Comparison of ENCODE assay signal across 29 mouse cellular contexts in the genomic region with DNA sequence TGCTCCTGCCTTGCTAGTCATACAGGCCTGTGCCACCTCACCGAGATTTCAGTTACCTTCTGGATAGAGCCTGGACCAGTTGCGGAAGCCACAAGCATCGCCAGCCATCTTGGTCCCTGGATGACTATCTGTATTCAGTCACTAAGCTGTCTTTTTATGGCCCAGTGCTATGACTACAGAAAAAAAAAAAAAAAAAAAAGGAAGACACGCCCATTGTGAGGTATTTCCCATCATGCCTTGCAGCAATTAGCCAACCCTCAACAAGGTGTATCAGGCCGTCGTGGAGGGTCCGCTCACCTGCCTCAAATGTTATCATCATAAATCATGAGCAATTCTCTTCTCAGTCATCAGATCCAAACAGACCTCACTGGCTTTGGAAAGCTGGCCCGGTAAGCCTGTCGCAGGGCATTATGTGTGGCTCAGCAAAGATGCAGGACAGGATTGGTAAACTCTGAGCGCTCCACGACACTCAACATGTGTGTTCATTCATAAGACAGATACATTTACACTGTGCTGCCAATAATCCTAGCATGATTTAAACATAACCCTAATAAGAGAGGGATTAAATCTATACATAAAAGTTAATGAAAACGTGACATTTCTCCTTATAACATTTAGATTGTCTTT. TPM values are rescaled to one million over a fixed set of nuclear protein-coding genes. Genes with fewer than 3 reads are reported as not detected.
A peak's percentile ranks its signal among the peaks of the same experiment; 100 is the strongest.
DNase-seq lines count a peak whose midpoint lies in the region; ATAC-seq and TF ChIP-seq lines count a peak whose summit lies in the region.
"Had no signal": no experiment of that assay in that cellular context is flagged by ENCODE, and none has a peak within 500 bp of the region (broad histone marks: within the 10 kb centered on the region; RNA-seq: fewer than 3 reads in every experiment).

No protein-coding gene starts in this region.

- 85% methylated on average over 12 of the region's 12 CpGs for WGBS in hindbrain, embryonic 15.5 days
- WGBS in hindbrain, postnatal 0 days, result 82% methylated on average over 12 of the region's 12 CpGs
- 75% methylated on average over 12 of the region's 12 CpGs for WGBS in intestine, embryonic 15.5 days
- WGBS in midbrain, postnatal 0 days, result 76% methylated on average over 12 of the region's 12 CpGs

- H3K4me3 ChIP-seq in hindbrain, embryonic 15.5 days, result no peak overlapping the region
- no peak overlapping the region for H3K4me3 ChIP-seq in hindbrain, postnatal 0 days (ENCODE audit: low read length)
- H3K4me3 ChIP-seq in testis, adult 2 months (ENCODE audit: control insufficient read depth, low read depth, low read length), result peak overlapping the region; percentile 90
- no peak overlapping the region for H3K4me3 ChIP-seq in intestine, embryonic 15.5 days (replicated peaks)
- H3K4me3 ChIP-seq in midbrain, postnatal 0 days (ENCODE audit: low read depth, low read length), result no peak overlapping the region
- H3K4me3 ChIP-seq: erythroblast, embryonic 14.5 days; heart, adult 2 months; heart, embryonic 13.5 days; layer of hippocampus, adult 2 months; limb, embryonic 10.5 days; limb, embryonic 15.5 days; liver, embryonic 13.5 days; megakaryocyte, embryonic 14.5 days had no signal

- peaks cover 6% of the 10 kb centered on the region; the same call in 1 of the 2 replicates for H3K4me1 ChIP-seq in hindbrain, embryonic 15.5 days (replicated peaks)
- peaks cover 4% of the 10 kb centered on the region; the same call in 1 of the 2 replicates for H3K4me1 ChIP-seq in hindbrain, postnatal 0 days (ENCODE audit: insufficient read depth, low read length)
- peaks cover 12% of the 10 kb centered on the region for H3K4me1 ChIP-seq in testis, adult 2 months (ENCODE audit: control insufficient read depth, insufficient read depth, low read length)
- no peaks in the 10 kb centered on the region for H3K4me1 ChIP-seq in intestine, embryonic 15.5 days (replicated peaks)
- H3K4me1 ChIP-seq in midbrain, postnatal 0 days (ENCODE audit: insufficient read depth, low read length), result peaks cover 5% of the 10 kb centered on the region; the same call in 1 of the 2 replicates
- H3K4me1 ChIP-seq: heart, embryonic 13.5 days; limb, embryonic 10.5 days; limb, embryonic 15.5 days had no signal

- 0 out of 2 replicates have a peak overlapping the region, but pooled peaks have one; percentile 38 for H3K27ac ChIP-seq in hindbrain, embryonic 15.5 days (replicated peaks)
- no peak overlapping the region for H3K27ac ChIP-seq in hindbrain, postnatal 0 days
- H3K27ac ChIP-seq in testis, adult 2 months (ENCODE audit: control insufficient read depth, insufficient read depth, low read depth, low read length), result no peak overlapping the region
- no peak overlapping the region for H3K27ac ChIP-seq in intestine, embryonic 15.5 days
- H3K27ac ChIP-seq in midbrain, postnatal 0 days (ENCODE audit: low read depth, low read length), result 0 out of 2 replicates have a peak overlapping the region, but pooled peaks have one; percentile 6
- H3K27ac ChIP-seq: heart, adult 2 months; heart, embryonic 13.5 days; layer of hippocampus, adult 2 months; limb, embryonic 10.5 days; limb, embryonic 15.5 days had no signal

- no peak for TF ChIP-seq CTCF in hindbrain, postnatal 0 days (IDR thresholded peaks at IDR 0.05; ENCODE audit: low read depth)
- TF ChIP-seq CTCF in testis, adult 2 months (IDR thresholded peaks at IDR 0.05; ENCODE audit: control insufficient read depth, insufficient read depth, insufficient replicate concordance, low read depth, low read length), result no peak
- TF ChIP-seq CTCF in midbrain, postnatal 0 days (IDR thresholded peaks at IDR 0.05), result no peak

- no peak overlapping the region for H3K9ac ChIP-seq in hindbrain, embryonic 15.5 days
- no peak overlapping the region for H3K9ac ChIP-seq in hindbrain, postnatal 0 days (replicated peaks; ENCODE audit: low read length)
- no peak overlapping the region for H3K9ac ChIP-seq in intestine, embryonic 15.5 days
- no peak overlapping the region for H3K9ac ChIP-seq in midbrain, postnatal 0 days (replicated peaks; ENCODE audit: low read length, poor library complexity, severe bottlenecking)
- H3K9ac ChIP-seq: heart, embryonic 13.5 days; limb, embryonic 15.5 days; liver, embryonic 13.5 days had no signal

- no peaks in the 10 kb centered on the region for H3K36me3 ChIP-seq in hindbrain, embryonic 15.5 days
- H3K36me3 ChIP-seq in hindbrain, postnatal 0 days (ENCODE audit: insufficient read depth, low read length), result no peaks in the 10 kb centered on the region
- H3K36me3 ChIP-seq in testis, adult 2 months (ENCODE audit: control insufficient read depth, insufficient read depth, low read length), result no peaks in the 10 kb centered on the region
- H3K36me3 ChIP-seq in intestine, embryonic 15.5 days, result 0 out of 2 replicates have a peak, but pooled peaks cover 2% of the 10 kb centered on the region
- H3K36me3 ChIP-seq in midbrain, postnatal 0 days (ENCODE audit: insufficient read depth, low read length), result no peaks in the 10 kb centered on the region
- H3K36me3 ChIP-seq: limb, embryonic 15.5 days had no signal

- no peak for ATAC-seq in hindbrain, embryonic 15.5 days (ENCODE audit: low FRiP score, low read depth)
- no peak for ATAC-seq in hindbrain, postnatal 0 days
- 0 out of 2 replicates have a peak, but pooled peaks have one; percentile 26 for ATAC-seq in intestine, embryonic 15.5 days
- ATAC-seq in midbrain, postnatal 0 days (ENCODE audit: low FRiP score), result no peak
- ATAC-seq in activated CD4-positive, CD25-positive, alpha-beta regulatory T cell, adult 4 months, result no peak
- ATAC-seq: forebrain, embryonic 16.5 days; lung, postnatal 0 days had no signal

- no peaks in the 10 kb centered on the region for H3K9me3 ChIP-seq in hindbrain, embryonic 15.5 days
- H3K9me3 ChIP-seq in hindbrain, postnatal 0 days (ENCODE audit: low read length), result no peaks in the 10 kb centered on the region
- H3K9me3 ChIP-seq in intestine, embryonic 15.5 days, result no peaks in the 10 kb centered on the region
- no peaks in the 10 kb centered on the region for H3K9me3 ChIP-seq in midbrain, postnatal 0 days (ENCODE audit: low read length)
- H3K9me3 ChIP-seq: G1E; heart, embryonic 13.5 days; limb, embryonic 10.5 days; limb, embryonic 15.5 days; liver, embryonic 13.5 days; megakaryocyte, embryonic 14.5 days had no signal

- no peak for DNase-seq in hindbrain, postnatal 0 days (ENCODE audit: low spot score)
- DNase-seq in testis, postnatal 10 days (ENCODE audit: low spot score), result no peak
- no peak for DNase-seq in midbrain, postnatal 0 days (ENCODE audit: low spot score)
- DNase-seq in heart, adult 9 months (ENCODE audit: low spot score in 2 of 2), result no peak
- DNase-seq: adrenal gland, postnatal 25 days; cerebellum, adult 18-20 months; cerebellum, postnatal 14 days; heart, adult 2 months; heart, postnatal 10 days; kidney, adult 2 months; kidney, postnatal 36 days; lung, adult 18-20 months; lung, postnatal 4 days; thymus, postnatal 25 days had no signal

- TF ChIP-seq POLR2A in testis, adult 2 months (IDR thresholded peaks at IDR 0.05; ENCODE audit: control insufficient read depth, low read depth, low read length), result peak; percentile 48; the same call in 1 of the 2 replicates

- H3K4me2 ChIP-seq in hindbrain, embryonic 15.5 days, result no peak overlapping the region
- no peak overlapping the region for H3K4me2 ChIP-seq in hindbrain, postnatal 0 days (ENCODE audit: low read depth, low read length)
- H3K4me2 ChIP-seq in intestine, embryonic 15.5 days (replicated peaks), result no peak overlapping the region
- no peak overlapping the region for H3K4me2 ChIP-seq in midbrain, postnatal 0 days (ENCODE audit: low read depth, low read length, poor library complexity, severe bottlenecking)
- H3K4me2 ChIP-seq: heart, embryonic 13.5 days; limb, embryonic 15.5 days; liver, embryonic 13.5 days had no signal

- H3K27me3 ChIP-seq in hindbrain, embryonic 15.5 days, result no peaks in the 10 kb centered on the region
- H3K27me3 ChIP-seq in hindbrain, postnatal 0 days (ENCODE audit: insufficient read depth, low read length), result no peaks in the 10 kb centered on the region
- H3K27me3 ChIP-seq in testis, adult 2 months (ENCODE audit: control insufficient read depth, insufficient read depth, low read length), result no peaks in the 10 kb centered on the region
- no peaks in the 10 kb centered on the region for H3K27me3 ChIP-seq in intestine, embryonic 15.5 days (replicated peaks)
- H3K27me3 ChIP-seq in midbrain, postnatal 0 days (ENCODE audit: insufficient read depth, low read length), result no peaks in the 10 kb centered on the region
- H3K27me3 ChIP-seq: heart, embryonic 13.5 days; limb, embryonic 15.5 days; liver, embryonic 13.5 days; megakaryocyte, embryonic 14.5 days had no signal

RNA-seq across cellular contexts. Expression of a gene that starts 24.6 kb away (rescaled TPM):
- polyA plus RNA-seq in hindbrain, embryonic 15.5 days (2015; fragmentation: Nextera tagmentation; extraction: Ambion mirVana), result 77.9 and 99.6 TPM in 2 replicates
- total RNA-seq in hindbrain, postnatal 0 days (2014; rRNA removed), result 28.1 and 44.3 TPM in 2 replicates
- polyA plus RNA-seq in hindbrain, postnatal 0 days (2015; fragmentation: Nextera tagmentation; extraction: Ambion mirVana), result 59.6 and 74.2 TPM in 2 replicates
- 49.2 and 49.5 TPM in 2 replicates for polyA plus RNA-seq in testis, adult 2 months (2012; rRNA removed)
- polyA plus RNA-seq in intestine, embryonic 15.5 days (2015; fragmentation: Nextera tagmentation; extraction: Ambion mirVana), result 414 and 444 TPM in 2 replicates
- 19.4 and 38.1 TPM in 2 replicates for total RNA-seq in midbrain, postnatal 0 days (2014; rRNA removed)
- polyA plus RNA-seq in midbrain, postnatal 0 days (2015; fragmentation: Nextera tagmentation; extraction: Ambion mirVana), result 23.7 and 25.5 TPM in 2 replicates
- polyA plus RNA-seq in activated CD4-positive, CD25-positive, alpha-beta regulatory T cell, adult 4 months (2017; shearing (Covaris generic)), result 10 to 100 TPM; 38.3 to 42.9 TPM
- total RNA-seq: gastrocnemius, adult 8-10 months had no signal

Comparison
In these comparisons a context has a peak if more than half of its experiments do, and no peak if none do; other contexts are left out.
1. H3K27ac ChIP-seq: peak in hindbrain, embryonic 15.5 days (single experiment) and midbrain, postnatal 0 days (single experiment); none in hindbrain, postnatal 0 days (single experiment), testis, adult 2 months (single experiment) and intestine, embryonic 15.5 days (single experiment).